Mouse (Mus musculus) neural tube, embryonic 13.5 days (tissue): ENCODE results near the gene Ppp1r16b. TPM values are rescaled to one million over a fixed set of nuclear protein-coding genes. Genes with fewer than 3 reads are reported as not detected.

Source experiments
- ATAC-seq: fragments of 200-750 bp; cut with Nextera tagmentation; 2 replicates; pipeline ENCODE4 v1.8.0; 2017; ENCODE audit warnings: low read depth, mild to moderate bottlenecking, moderate TSS enrichment, moderate library complexity
- H3K27ac ChIP-seq: fragments of 300-500 bp; sonication (generic); replicated peaks from 2 replicates; pipeline ENCODE4 v1.5.1; 2015; ENCODE audit warnings: moderate library complexity, mild to moderate bottlenecking, inconsistent platforms
- H3K27me3 ChIP-seq: fragments of 300-500 bp; sonication (generic); 2 replicates; pipeline ENCODE4 v1.6.1; 2015; ENCODE audit warnings: mild to moderate bottlenecking, inconsistent platforms
- H3K36me3 ChIP-seq: fragments of 300-500 bp; sonication (generic); 2 replicates; pipeline ENCODE4 v1.6.1; 2015; ENCODE audit warnings: mild to moderate bottlenecking, inconsistent platforms
- H3K4me1 ChIP-seq: fragments of 300-500 bp; sonication (generic); replicated peaks from 2 replicates; pipeline ENCODE4 v1.6.1; 2015; ENCODE audit warnings: inconsistent platforms
- H3K4me2 ChIP-seq: fragments of 300-500 bp; sonication (generic); 2 replicates; pipeline ENCODE4 v1.6.1; 2015; ENCODE audit warnings: inconsistent platforms, mild to moderate bottlenecking, moderate library complexity
- H3K4me3 ChIP-seq: fragments of 300-500 bp; sonication (generic); 2 replicates; pipeline ENCODE4 v1.5.1; 2015; ENCODE audit warnings: mild to moderate bottlenecking, inconsistent platforms
- H3K9ac ChIP-seq: fragments of 300-500 bp; sonication (generic); 2 replicates; pipeline ENCODE4 v1.6.1; 2015; ENCODE audit warnings: moderate library complexity, mild to moderate bottlenecking, inconsistent platforms
- H3K9me3 ChIP-seq: fragments of 300-500 bp; sonication (generic); 2 replicates; pipeline ENCODE4 v1.6.1; 2016; ENCODE audit warnings: inconsistent platforms
- WGBS: fragments of 180-500 bp; shearing (Covaris S2); methylation state at CpG from one replicate; pipeline ENCODE4 v1.1.7; 2015; 5-methylcytosine and 5-hydroxymethylcytosine counted together
- polyA plus RNA-seq: library from polyadenylated mRNA; unstranded; fragments of >200 nt; fragmentation: Nextera tagmentation; extraction: Ambion mirVana; gene quantifications from 2 replicates; pipeline ENCODE4 v1.2.1, GENCODE M21; 2015

Ppp1r16b gene
- 9.8 and 9.9 TPM in 2 replicates for polyA plus RNA-seq

DNA sequence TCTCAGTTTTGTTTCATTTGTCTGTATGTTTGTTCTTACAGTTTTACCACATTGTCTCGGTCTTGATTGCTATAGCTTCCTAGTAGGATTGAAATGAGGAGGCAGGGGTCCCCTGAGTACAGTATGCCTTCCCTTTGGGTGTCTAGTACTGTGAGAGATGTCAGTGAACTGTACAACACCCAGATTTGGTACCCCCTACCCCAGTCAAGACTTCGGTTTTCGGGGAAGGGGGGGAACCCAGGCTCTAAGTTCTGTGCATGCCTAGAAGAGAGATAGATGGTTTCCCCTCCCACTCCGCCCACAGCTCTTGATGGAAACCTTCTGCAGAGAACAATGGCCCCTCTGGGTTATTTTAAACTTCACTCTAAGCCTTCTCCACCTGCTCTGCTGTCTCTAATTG lies at the start of gene Ppp1r16b:
Gene Ppp1r16b, plus strand, starts transcription at position 301 of the 400 bp plus-strand sequence.
- H3K9me3 ChIP-seq, result no peaks in the 10 kb centered on the region
- no peak within 1 kb of the TSS for H3K9ac ChIP-seq
- no peak within 1 kb of the TSS for H3K4me2 ChIP-seq
- H3K36me3 ChIP-seq, result no peaks in the 10 kb centered on the region
- H3K4me3 ChIP-seq, result no peak within 1 kb of the TSS
- H3K27me3 ChIP-seq, result peaks cover 31% of the 10 kb centered on the region
- peak within 1 kb of the TSS; percentile 30; the same call in 1 of the 2 replicates for H3K27ac ChIP-seq
- peaks cover 31% of the 10 kb centered on the region for H3K4me1 ChIP-seq
- WGBS, result 66% methylated on average over 4 of the region's 4 CpGs
- ATAC-seq, result no peak

DNA sequence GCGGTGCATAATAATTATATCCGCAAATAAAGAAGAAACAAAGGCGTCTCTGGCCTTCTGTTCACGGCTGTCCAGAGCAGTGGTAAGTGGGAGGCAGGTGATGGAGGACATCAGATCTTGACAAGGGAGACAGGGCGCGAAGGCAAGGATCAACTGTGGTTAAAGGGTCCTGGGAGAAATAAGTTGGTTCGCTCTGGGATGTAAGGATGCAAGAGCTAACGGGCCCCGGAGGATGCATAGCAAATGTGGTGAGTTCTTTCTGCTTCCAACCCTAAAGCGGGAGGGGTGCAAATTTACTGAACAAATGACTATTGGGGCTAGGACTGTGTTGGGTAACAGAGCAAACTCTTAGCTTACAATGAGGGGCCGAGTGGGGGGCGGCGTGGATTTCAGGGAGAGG lies 49.5 kb upstream of the Ppp1r16b start:
- no peak for ATAC-seq
- H3K9ac ChIP-seq, result peak overlapping the region; percentile 87
- H3K4me2 ChIP-seq, result peak overlapping the region; percentile 59
- H3K27ac ChIP-seq, result peak overlapping the region; percentile 81
- no peaks in the 10 kb centered on the region for H3K36me3 ChIP-seq
- peaks cover 45% of the 10 kb centered on the region for H3K4me1 ChIP-seq
- WGBS, result 1% methylated on average over 13 of the region's 13 CpGs
- peaks cover 100% of the 10 kb centered on the region for H3K27me3 ChIP-seq
- H3K9me3 ChIP-seq, result no peaks in the 10 kb centered on the region
- H3K4me3 ChIP-seq, result peak overlapping the region; percentile 50

DNA sequence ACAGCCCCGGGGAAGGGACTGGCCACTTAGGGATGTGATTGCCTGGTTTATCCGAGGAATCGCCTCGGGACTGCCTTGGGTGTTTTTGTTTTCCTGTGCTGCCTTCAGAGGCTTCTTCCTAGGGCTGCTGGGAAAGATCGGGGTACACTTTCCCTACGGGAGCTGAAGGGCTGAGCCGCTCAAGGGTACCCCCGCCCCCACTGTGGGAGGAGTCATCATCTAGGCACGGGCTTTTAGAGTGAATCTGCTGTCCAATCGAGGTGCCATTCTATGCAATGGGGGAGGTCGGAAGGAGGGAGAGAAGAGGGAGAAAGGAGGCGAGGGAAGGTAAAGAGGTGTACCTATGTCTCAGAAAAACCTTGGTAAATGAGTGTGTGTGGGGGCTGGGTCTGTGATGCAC lies 48.9 kb upstream of the Ppp1r16b start:
- 0% methylated on average over 12 of the region's 12 CpGs for WGBS
- Histone ChIP-seq H3K27ac (peak overlapping the region; percentile 81), H3K4me2 (peak overlapping the region; percentile 59), H3K36me3 (no peaks in the 10 kb centered on the region), H3K27me3 (peaks cover 100% of the 10 kb centered on the region), H3K9ac (peak overlapping the region; percentile 87), H3K9me3 (no peaks in the 10 kb centered on the region), H3K4me3 (peak overlapping the region; percentile 50), H3K4me1 (peaks cover 41% of the 10 kb centered on the region)
- ATAC-seq, result peak; percentile 65

DNA sequence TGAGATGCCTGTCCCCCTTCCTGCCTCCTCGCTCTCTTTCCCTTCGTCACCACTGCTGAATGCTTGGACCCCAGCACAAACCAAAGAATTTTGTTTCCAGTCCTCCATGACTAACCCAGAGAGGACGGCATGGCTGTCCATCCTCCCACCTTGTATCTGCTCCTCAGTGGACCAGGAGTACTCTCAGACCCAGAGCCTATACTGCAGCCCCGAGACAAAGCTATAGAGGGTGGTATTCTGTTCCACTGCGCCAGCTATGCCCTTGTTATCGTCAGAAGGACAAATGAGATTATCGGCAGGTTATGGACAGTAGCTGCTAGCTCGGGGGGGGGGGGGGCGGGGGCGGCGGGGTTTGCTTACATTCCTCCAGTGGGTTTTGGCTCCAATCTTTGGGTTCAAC lies 48.4 kb upstream of the Ppp1r16b start:
- H3K4me2 ChIP-seq, result peak overlapping the region; percentile 59
- H3K9ac ChIP-seq, result peak overlapping the region; percentile 87
- H3K9me3 ChIP-seq, result no peaks in the 10 kb centered on the region
- H3K36me3 ChIP-seq, result no peaks in the 10 kb centered on the region
- 7% methylated on average over 11 of the region's 11 CpGs for WGBS
- ATAC-seq, result no peak
- peak overlapping the region; percentile 81 for H3K27ac ChIP-seq
- H3K4me3 ChIP-seq, result peak overlapping the region; percentile 50
- H3K27me3 ChIP-seq, result peaks cover 100% of the 10 kb centered on the region
- peaks cover 41% of the 10 kb centered on the region for H3K4me1 ChIP-seq

DNA sequence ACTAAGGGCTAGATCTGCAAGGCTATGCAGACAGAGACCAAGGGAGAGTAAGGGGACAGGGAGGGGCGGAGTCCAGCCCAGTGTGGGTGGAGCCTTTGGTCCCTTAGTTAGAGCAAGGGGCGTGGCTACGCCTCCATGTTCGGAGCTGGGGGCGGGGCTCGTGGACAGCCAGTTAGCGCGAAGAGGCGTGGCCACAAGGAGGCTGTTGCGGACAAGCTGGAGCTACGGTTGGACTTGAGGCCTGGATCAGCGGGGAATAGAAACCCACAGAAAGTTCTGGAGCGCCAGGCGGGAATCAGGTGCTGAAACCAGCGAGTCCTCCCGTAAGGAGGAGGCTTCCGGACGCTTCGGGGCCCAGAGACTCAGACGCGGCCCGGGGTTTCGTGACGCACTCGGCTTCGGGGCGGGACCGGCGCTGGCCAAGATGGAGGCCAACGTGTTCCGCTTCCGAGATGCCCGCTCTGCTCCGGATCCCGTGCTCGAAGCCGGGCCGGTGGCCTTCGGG lies 40.4 kb upstream of the Ppp1r16b start, which contains the start of gene Actr5:
Gene Actr5, plus strand, starts transcription at position 171 of the 505 bp plus-strand sequence.
- peak within 1 kb of the TSS; percentile 83 for H3K9ac ChIP-seq
- no peaks in the 10 kb centered on the region for H3K9me3 ChIP-seq
- H3K27me3 ChIP-seq, result peaks cover 31% of the 10 kb centered on the region
- H3K4me1 ChIP-seq, result peaks cover 23% of the 10 kb centered on the region
- ATAC-seq, result peak; percentile 94
- peak within 1 kb of the TSS; percentile 84 for H3K4me3 ChIP-seq
- peak within 1 kb of the TSS; percentile 89 for H3K4me2 ChIP-seq
- peaks cover 13% of the 10 kb centered on the region for H3K36me3 ChIP-seq
- WGBS, result under 1% methylated on average over 39 of the region's 39 CpGs
- peak within 1 kb of the TSS; percentile 88 for H3K27ac ChIP-seq

DNA sequence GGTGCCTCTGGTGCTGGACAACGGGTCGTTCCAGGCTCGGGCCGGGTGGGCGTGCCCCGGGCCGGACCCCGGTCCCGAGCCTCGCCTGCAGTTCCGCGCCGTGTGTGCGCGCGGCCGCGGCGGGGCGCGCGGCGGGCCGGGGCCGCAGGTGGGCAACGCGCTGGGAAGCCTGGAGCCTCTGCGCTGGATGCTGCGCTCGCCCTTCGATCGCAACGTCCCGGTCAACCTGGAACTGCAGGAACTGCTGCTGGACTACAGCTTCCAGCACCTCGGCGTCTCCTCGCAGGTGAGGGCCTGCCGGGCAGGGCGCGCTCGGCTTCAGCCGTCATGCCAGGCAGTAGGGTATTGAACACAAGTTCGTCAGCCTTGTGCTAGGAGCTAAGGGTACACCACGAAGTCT lies 40.0 kb upstream of the Ppp1r16b start:
- Histone ChIP-seq H3K4me1 (peaks cover 23% of the 10 kb centered on the region), H3K27ac (peak overlapping the region; percentile 88), H3K27me3 (peaks cover 27% of the 10 kb centered on the region), H3K9ac (peak overlapping the region; percentile 83), H3K4me3 (peak overlapping the region; percentile 84), H3K4me2 (peak overlapping the region; percentile 89), H3K36me3 (peaks cover 15% of the 10 kb centered on the region), H3K9me3 (no peaks in the 10 kb centered on the region)
- peak; percentile 72 for ATAC-seq
- under 1% methylated on average over 44 of the region's 44 CpGs for WGBS

DNA sequence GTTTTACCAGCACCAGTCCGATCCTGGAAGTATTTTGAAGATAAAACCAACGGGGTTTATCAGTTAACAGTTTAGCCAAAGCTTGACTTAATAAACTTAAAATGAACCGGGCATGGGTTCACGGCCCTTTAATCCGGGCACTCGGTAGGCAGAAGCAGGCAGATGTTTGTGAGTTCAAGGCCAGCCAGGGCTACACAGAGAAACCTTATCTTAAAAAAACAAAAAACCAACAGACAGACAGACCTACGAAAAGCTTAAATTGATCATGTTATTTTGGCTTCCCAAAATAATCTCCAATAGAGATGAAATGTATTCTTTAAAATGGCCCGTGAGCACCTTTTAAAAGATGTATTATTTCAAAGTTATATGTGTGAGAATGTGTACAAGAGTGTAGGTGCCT lies 39.5 kb upstream of the Ppp1r16b start:
- peak overlapping the region; percentile 84 for H3K4me3 ChIP-seq
- ATAC-seq, result no peak
- peak overlapping the region; percentile 83 for H3K9ac ChIP-seq
- no peaks in the 10 kb centered on the region for H3K9me3 ChIP-seq
- WGBS, result 46% methylated on average over 8 of the region's 8 CpGs
- H3K27me3 ChIP-seq, result peaks cover 22% of the 10 kb centered on the region
- H3K27ac ChIP-seq, result peak overlapping the region; percentile 88; the same call in 1 of the 2 replicates
- H3K4me1 ChIP-seq, result peaks cover 23% of the 10 kb centered on the region
- H3K36me3 ChIP-seq, result peaks cover 20% of the 10 kb centered on the region
- peak overlapping the region; percentile 89 for H3K4me2 ChIP-seq

DNA sequence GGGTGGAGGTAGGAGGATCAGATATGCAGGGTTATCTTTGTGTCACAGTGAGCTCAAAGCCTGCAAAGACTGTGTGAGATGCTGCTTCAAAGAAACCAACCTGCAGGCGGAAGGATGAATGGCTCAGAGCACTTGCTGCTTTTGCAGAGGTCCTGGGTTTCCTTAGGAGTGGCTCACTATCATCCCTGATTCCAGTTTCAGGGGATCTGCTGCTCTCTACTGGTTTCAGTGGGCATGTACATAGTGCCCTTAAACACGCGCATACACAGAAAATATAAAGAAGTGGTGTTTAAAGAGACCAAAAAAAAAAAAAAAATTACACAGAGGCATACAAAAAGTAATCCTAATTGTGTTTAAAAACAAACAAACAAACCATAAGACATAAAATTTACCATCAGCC lies 36.3 kb upstream of the Ppp1r16b start:
- H3K27me3 ChIP-seq, result no peaks in the 10 kb centered on the region
- H3K9ac ChIP-seq, result no peak overlapping the region
- ATAC-seq, result no peak
- no peak overlapping the region for H3K4me2 ChIP-seq
- H3K4me3 ChIP-seq, result no peak overlapping the region
- H3K9me3 ChIP-seq, result no peaks in the 10 kb centered on the region
- no peak overlapping the region for H3K27ac ChIP-seq
- H3K36me3 ChIP-seq, result peaks cover 51% of the 10 kb centered on the region
- WGBS, result 70% methylated on average over 3 of the region's 3 CpGs
- H3K4me1 ChIP-seq, result peaks cover 23% of the 10 kb centered on the region

DNA sequence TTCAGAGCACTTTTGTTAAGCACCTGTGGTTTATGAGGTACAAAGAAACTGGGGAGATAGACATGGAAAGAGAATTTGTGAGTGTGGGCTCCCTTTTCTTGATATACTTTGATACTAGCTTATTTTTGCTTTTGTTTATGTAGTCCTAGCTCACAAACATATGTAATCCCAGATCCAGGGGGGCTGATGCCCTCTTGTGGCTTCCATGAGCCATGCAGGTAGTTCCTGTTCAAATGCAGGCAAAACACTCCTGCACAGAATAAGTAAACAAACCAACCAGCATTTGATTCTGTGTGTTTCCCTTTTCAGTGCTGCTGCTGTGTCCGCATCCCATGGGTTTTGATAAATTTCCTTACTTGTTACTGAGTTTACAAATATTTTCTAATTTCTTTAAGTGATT lies 35.8 kb upstream of the Ppp1r16b start:
- Histone ChIP-seq H3K27ac (no peak overlapping the region), H3K4me3 (no peak overlapping the region), H3K4me1 (peaks cover 23% of the 10 kb centered on the region), H3K27me3 (no peaks in the 10 kb centered on the region), H3K4me2 (no peak overlapping the region), H3K36me3 (peaks cover 54% of the 10 kb centered on the region), H3K9me3 (no peaks in the 10 kb centered on the region), H3K9ac (no peak overlapping the region)
- no peak for ATAC-seq
- WGBS, result 78% methylated on average over 1 of the region's 1 CpGs

DNA sequence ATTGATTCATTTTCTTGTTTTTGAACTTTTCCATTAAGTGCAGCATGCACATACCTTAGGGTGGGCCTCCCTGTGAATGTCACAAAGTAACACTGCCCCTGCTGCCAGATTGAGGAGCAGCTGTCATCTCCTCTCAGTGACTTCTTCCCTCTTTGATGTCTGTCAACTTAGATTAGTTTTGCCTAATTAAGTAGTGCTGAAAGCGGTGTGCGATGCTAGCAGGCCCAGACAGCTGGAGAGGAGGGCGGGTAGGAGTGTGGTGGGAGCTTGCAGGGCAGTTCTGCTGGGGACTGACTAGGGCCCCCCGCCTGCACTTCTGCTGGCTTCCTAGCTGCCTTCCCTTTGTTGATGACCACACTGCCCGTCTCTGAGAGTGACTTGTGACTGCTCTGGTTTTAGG lies 33.3 kb upstream of the Ppp1r16b start:
- Histone ChIP-seq H3K4me1 (peaks cover 7% of the 10 kb centered on the region), H3K4me3 (no peak overlapping the region), H3K4me2 (no peak overlapping the region), H3K9me3 (no peaks in the 10 kb centered on the region), H3K27me3 (no peaks in the 10 kb centered on the region), H3K27ac (no peak overlapping the region), H3K9ac (no peak overlapping the region), H3K36me3 (peaks cover 79% of the 10 kb centered on the region)
- no peak for ATAC-seq
- 86% methylated on average over 5 of the region's 5 CpGs for WGBS

DNA sequence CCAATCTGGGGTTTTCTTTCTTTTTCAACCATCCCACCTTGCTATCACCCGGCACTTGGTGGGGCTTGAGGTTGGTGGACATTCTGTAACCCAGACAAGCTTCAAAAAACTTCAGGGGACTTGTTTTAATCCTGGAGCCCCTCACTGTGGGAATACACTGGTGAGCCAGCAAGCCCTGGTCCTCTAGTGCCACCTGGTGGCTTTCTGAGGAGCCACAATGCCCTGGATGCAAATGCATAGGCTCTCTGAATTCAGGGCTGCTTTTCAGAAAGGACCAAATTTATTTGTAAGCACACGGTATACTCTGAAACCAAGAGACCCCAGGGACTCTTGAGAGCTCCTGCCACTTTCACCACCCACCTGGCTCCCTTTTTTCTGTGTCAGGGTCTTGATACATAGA lies 23.3 kb upstream of the Ppp1r16b start:
- H3K27me3 ChIP-seq, result no peaks in the 10 kb centered on the region
- no peak overlapping the region for H3K9ac ChIP-seq
- WGBS, result 11% methylated on average over 2 of the region's 2 CpGs
- peaks cover 47% of the 10 kb centered on the region for H3K36me3 ChIP-seq
- no peak overlapping the region for H3K4me2 ChIP-seq
- no peaks in the 10 kb centered on the region for H3K9me3 ChIP-seq
- H3K4me1 ChIP-seq, result no peaks in the 10 kb centered on the region
- no peak overlapping the region for H3K4me3 ChIP-seq
- ATAC-seq, result peak; percentile 69
- H3K27ac ChIP-seq, result no peak overlapping the region

DNA sequence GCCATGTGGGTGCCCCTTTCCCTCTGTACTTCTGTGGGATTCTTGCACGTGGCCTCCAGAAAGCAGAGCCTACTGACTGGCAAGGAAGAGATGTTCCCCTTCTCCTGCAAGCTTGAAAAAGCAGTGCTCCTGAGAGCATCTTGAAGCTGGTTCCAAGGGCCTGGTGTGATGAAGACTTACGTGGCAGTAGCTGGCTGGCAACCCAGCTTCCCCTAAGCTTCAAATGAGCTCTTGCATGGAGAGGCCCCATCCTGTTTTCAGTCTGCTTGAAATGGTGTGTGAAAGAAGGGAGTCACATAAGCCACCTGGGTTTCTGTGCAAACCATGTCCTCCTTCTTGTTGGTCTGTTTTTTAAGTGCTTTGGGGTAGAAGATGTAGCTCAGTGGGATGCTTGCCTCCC lies 22.6 kb upstream of the Ppp1r16b start:
- H3K9me3 ChIP-seq, result no peaks in the 10 kb centered on the region
- peaks cover 40% of the 10 kb centered on the region for H3K36me3 ChIP-seq
- H3K9ac ChIP-seq, result no peak overlapping the region
- H3K27me3 ChIP-seq, result no peaks in the 10 kb centered on the region
- 97% methylated on average over 2 of the region's 2 CpGs for WGBS
- H3K4me3 ChIP-seq, result no peak overlapping the region
- ATAC-seq, result no peak
- H3K4me2 ChIP-seq, result no peak overlapping the region
- no peaks in the 10 kb centered on the region for H3K4me1 ChIP-seq
- no peak overlapping the region for H3K27ac ChIP-seq

DNA sequence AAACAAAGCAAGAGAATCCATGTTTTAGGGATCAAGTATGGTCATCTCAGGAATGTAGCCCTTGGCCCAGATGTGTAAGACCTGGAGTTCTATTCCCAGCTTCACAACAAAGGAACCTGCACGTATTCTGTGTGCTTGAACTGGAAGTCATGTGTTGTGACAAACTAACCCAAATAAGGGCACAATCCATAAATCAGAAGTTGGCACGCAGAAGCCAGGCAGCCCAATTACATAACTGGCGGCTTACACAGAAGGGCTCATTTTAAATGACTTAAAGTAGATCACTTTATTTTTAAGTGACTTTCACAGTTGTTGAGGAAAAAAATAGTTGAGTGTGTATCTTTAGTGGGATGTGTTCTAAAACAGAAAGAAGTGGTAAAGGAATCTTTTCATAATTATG lies 21.4 kb upstream of the Ppp1r16b start:
- H3K4me3 ChIP-seq, result no peak overlapping the region
- H3K9ac ChIP-seq, result no peak overlapping the region
- ATAC-seq, result no peak
- H3K4me1 ChIP-seq, result no peaks in the 10 kb centered on the region
- no peaks in the 10 kb centered on the region for H3K9me3 ChIP-seq
- no peak overlapping the region for H3K27ac ChIP-seq
- H3K27me3 ChIP-seq, result no peaks in the 10 kb centered on the region
- H3K4me2 ChIP-seq, result no peak overlapping the region
- 85% methylated on average over 3 of the region's 3 CpGs for WGBS
- peaks cover 28% of the 10 kb centered on the region for H3K36me3 ChIP-seq
